Mouse (Mus musculus) testis, adult 2 months (tissue): ENCODE results near the gene Gpatch4. TPM values are rescaled to one million over a fixed set of nuclear protein-coding genes. Genes with fewer than 3 reads are reported as not detected.

Experiments
- H3K27ac ChIP-seq: fragments of 200-500 bp; 2 replicates; pipeline ENCODE4 v1.5.1; 2012; ENCODE audit warnings: low read depth, low read length; ENCODE audit not compliant: control insufficient read depth, insufficient read depth
- H3K27me3 ChIP-seq: fragments of 200-500 bp; 2 replicates; pipeline ENCODE4 v1.6.1; 2012; ENCODE audit warnings: mild to moderate bottlenecking, low read length, moderate library complexity; ENCODE audit not compliant: control insufficient read depth, insufficient read depth
- H3K36me3 ChIP-seq: fragments of 200-500 bp; 2 replicates; pipeline ENCODE4 v1.6.1; 2012; ENCODE audit warnings: mild to moderate bottlenecking, low read length; ENCODE audit not compliant: control insufficient read depth, insufficient read depth
- H3K4me1 ChIP-seq: fragments of 200-500 bp; 2 replicates; pipeline ENCODE4 v1.6.1; 2012; ENCODE audit warnings: low read length; ENCODE audit not compliant: control insufficient read depth, insufficient read depth
- H3K4me3 ChIP-seq: fragments of 200-500 bp; 2 replicates; pipeline ENCODE4 v1.5.1; 2012; ENCODE audit warnings: low read depth, mild to moderate bottlenecking, low read length, moderate library complexity, mixed read lengths; ENCODE audit not compliant: control insufficient read depth
- CTCF ChIP-seq: fragments of 200-500 bp; IDR thresholded peaks from 2 replicates; pipeline ENCODE4 v1.5.1; 2012; ENCODE audit warnings: low read depth, mild to moderate bottlenecking, inconsistent platforms, low read length, moderate library complexity; ENCODE audit not compliant: control insufficient read depth, insufficient read depth, insufficient replicate concordance
- POLR2A ChIP-seq: fragments of 200-500 bp; IDR thresholded peaks from 2 replicates; pipeline ENCODE4 v1.6.1; 2012; ENCODE audit warnings: low read depth, mild to moderate bottlenecking, inconsistent platforms, low read length, moderate library complexity; ENCODE audit not compliant: control insufficient read depth
- polyA plus RNA-seq: library from polyadenylated mRNA; depleted of rRNA; stranded (reverse); fragments of >200 nt; gene quantifications from 2 replicates; pipeline ENCODE4 v1.2.3, GENCODE M21; 2012

The Gpatch4 gene
- polyA plus RNA-seq, 1 experiment: 6.7 TPM

DNA sequence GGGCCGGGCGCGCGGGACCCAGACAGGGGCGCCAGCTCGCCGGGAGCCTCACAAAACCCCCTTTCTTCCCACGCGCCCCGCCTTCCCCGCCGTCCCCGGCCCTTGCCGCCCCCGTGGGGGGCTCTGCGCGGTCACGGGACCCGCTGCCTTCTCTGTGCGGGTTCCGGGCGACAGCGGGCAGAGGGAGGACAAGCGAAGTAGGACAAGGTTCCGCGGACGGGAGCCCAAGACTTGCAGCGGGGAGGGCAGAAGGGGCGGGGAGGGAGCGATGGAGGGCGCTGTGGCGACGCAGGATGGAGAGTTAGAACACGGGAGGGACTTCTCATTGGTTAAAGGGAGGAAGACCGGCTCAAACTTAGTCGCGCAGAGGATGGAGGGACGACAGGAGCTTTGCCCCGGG is 42.7 kb upstream of the Gpatch4 start, which contains the start of gene Bcan:
Gene Bcan (minus strand): TSS at position 50 of the 400 bp plus-strand sequence.
- Histone ChIP-seq H3K4me3 (peak within 1 kb of the TSS; percentile 51), H3K4me1 (peaks cover 24% of the 10 kb centered on the region), H3K36me3 (no peaks in the 10 kb centered on the region), H3K27me3 (peaks cover 4% of the 10 kb centered on the region; the same call in 1 of the 2 replicates), H3K27ac (no peak within 1 kb of the TSS)
- TF ChIP-seq POLR2A: no peak
- TF ChIP-seq CTCF: no peak

DNA sequence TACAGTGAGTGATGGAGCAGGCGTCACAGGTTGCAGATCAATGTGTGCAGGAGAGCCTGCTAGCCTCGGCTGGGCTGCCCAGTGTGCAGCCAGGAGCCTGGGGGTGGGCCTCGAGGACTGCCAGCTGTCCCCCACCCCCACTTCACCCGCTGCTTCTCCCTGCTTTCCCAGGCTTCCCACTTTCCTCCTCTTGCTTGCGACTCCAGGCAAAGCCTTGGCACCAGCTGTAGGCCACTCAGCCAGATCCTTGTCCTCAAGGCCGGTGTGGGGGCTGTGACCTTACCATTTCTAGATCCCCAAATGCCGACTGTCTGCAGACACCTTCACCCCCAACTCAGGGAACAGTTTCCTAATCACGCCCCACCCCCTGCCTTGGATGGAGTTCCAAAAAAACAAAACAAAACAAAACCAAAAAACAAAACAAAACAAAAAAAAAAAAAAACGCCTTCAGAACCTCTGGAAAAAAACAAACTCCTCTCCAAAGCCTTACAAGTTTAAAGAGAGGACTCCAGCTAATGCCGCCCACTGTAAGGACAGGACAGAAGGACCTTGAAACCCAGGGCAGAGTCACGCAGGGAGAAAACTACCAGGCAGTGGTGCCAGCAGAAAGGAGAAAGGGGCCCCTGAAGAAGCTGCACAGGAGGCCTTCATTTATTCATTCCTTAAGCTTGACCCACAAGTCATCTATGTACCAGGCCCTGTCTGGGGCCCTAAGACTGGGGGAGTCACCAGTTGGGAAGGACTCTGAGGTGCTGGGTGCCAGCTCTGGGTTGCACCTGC is 41.9 kb upstream of the Gpatch4 start:
- peaks cover 4% of the 10 kb centered on the region; the same call in 1 of the 2 replicates for H3K27me3 ChIP-seq
- peaks cover 24% of the 10 kb centered on the region for H3K4me1 ChIP-seq
- no peak overlapping the region for H3K27ac ChIP-seq
- no peak overlapping the region for H3K4me3 ChIP-seq
- TF ChIP-seq POLR2A (no peak), CTCF (no peak)
- H3K36me3 ChIP-seq: no peaks in the 10 kb centered on the region

DNA sequence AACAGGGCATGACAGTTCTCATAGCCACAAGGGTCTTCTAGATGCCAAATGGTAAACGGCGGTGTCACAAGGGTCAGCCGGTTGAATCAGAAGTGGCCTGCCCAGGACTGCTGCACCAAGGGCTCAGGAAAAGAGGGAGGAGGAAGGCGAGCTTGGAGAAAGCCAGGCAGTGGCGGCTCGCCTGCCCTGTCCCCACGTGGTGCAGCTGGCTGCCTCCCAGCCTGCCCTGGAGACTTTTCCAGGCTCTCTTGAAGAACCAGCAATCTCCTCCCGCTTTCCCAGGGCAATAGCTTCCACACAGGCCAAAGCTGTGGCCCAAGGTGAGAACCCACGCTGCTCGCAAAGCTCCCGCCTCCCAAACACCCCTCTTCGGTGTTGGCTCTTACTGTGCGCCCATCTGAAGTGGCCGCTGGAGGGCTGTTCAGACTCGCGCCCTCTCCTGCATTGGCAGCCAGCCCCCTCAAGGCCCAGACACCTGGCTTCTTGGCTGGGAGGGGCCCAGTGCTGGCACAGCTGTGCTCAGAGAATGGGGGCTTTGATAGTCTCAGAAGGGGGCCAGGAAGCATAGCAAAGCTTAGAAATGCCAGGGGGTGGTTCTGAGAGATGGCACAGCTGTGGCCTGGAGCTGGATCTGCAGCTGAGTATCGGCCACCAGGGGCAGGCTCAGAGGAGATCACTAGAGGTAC is 40.5 kb upstream of the Gpatch4 start:
- peaks cover 20% of the 10 kb centered on the region for H3K4me1 ChIP-seq
- no peaks in the 10 kb centered on the region for H3K36me3 ChIP-seq
- H3K4me3 ChIP-seq: no peak overlapping the region
- H3K27me3 ChIP-seq: peaks cover 4% of the 10 kb centered on the region; the same call in 1 of the 2 replicates
- TF ChIP-seq CTCF: no peak
- no peak for TF ChIP-seq POLR2A
- H3K27ac ChIP-seq: no peak overlapping the region

DNA sequence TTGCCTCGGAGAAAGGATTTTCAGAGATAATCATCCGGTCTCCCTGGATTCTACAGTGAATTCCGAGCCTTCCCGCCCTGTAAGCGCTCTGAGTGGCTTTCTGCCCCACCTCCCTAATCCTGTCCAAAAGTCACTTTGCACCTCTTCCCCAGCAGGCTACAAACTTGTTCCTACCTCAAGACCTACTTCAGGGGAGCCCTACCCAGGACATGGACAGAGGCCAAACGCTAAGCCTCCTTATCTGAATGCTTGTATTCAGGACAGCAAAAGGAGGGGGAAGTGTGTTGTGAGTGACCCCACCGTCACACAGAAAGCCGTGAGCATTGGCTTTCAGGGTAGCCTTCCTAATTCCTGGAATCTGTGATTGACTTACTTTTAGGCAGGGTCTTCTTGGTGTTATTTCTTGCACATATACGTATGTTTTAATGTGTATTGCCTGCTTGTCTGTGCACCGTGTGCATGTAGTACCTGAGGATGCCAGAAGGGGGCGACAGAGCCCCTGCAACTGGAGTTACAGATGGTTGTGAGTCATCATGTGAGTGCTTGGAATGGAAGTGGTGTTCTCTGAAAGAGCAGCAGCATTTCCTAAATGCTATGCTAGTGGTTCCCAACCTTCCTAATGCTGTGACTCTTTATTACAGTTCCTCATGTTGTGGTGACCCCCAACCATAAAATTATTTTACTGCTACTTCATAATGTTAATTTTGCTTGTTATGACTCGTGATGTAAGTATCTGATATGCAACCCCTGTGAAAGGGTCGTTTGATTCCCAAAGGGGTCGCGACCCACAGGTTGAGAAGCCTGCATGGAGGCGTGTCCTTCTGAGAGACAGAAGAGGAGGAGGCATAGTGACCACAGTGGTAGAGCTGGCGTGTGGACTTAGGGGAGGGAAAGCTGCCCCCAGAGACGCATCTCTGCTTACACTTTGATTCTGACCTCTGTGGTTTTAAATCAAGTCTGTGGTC is 36.8 kb upstream of the Gpatch4 start:
- no peak overlapping the region for H3K4me3 ChIP-seq
- TF ChIP-seq CTCF (peak; percentile 94; the same call in 1 of the 2 replicates), POLR2A (no peak)
- no peak overlapping the region for H3K27ac ChIP-seq
- H3K27me3 ChIP-seq: no peaks in the 10 kb centered on the region
- no peaks in the 10 kb centered on the region for H3K36me3 ChIP-seq
- peaks cover 4% of the 10 kb centered on the region; the same call in 1 of the 2 replicates for H3K4me1 ChIP-seq

DNA sequence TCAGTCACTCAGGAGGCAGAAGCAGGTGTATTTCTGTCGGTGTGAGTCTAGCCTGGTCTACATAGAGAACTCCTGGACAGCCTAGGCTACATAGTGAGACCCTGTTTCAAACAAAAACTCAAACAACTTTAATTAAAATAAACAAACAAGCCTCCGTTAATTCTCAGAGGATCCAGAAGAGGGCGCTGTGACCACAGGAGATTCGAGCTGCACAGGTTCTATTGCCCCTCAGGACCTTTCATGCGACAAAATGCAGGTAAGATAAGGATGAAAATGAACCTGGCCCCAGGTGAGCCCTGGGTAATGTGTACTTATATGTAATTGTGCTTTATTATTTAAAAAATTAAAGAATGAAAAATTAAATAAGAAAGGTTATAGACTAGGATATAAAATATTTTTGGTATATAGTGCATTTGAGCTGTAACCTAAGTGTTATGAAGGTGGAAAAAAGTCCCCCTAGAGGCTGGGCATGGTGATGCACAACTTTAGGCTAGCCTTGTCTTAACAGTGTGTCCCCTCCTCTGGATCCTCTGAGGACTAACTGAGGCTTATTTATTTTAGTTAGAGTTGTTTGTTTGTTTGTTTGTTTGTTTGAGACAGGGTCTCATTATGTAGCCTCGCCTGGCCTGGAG is 32.2 kb upstream of the Gpatch4 start:
- TF ChIP-seq POLR2A (no peak), CTCF (peak; percentile 57; the same call in 1 of the 2 replicates)
- no peak overlapping the region for H3K4me3 ChIP-seq

DNA sequence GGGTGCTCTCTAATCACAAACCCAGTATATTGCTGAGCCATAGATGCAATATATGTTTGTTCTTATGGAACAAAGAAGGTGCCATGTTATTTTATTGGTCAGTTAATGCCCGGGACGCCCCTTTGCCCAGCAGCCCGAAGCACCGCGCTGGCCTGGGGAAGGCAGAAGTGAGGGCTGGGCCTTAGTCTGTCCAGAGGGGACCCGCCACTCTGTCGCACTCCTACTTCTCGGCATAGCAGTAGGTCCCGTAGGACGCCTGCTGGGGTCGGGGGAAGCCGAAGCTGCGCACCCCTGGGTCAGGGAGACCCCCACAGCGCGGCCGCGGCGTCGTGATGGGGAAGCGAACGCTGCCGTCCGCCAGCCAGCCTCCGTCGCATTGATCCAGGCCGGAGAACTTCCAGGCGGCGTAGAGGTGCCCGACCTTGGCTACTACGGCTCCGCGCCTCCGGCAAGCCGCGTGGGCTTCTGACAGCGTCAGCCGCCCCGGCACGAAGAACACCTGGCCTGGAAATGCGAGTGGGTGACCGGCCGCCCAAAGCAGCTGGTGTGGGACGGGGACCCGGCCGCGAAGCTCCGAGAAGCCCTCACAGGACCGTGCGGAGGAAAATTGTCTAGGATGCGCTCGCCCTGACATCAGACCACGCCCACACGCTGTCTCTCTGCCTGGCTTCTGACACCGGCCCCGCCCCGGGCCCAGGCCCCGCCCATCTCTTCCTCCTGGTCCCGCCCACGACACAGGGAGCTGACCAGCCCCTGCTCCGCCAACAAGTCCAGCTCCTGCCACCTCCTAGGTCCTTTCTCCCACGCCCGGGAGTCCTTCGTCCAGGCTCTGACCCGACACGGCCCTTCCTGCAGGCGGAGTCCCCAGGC is 20.4 kb upstream of the Gpatch4 start:
- TF ChIP-seq POLR2A (no peak; the same call in 1 of the 2 replicates), CTCF (no peak)
- Histone ChIP-seq H3K27me3 (no peaks in the 10 kb centered on the region), H3K4me1 (peaks cover 17% of the 10 kb centered on the region), H3K36me3 (no peaks in the 10 kb centered on the region), H3K4me3 (peak overlapping the region; percentile 86), H3K27ac (no peak overlapping the region)

More for the DNA sequence above, 32.2 kb upstream of the Gpatch4 start:
- Histone ChIP-seq H3K27ac (no peak overlapping the region), H3K4me1 (peaks cover 4% of the 10 kb centered on the region; the same call in 1 of the 2 replicates), H3K27me3 (no peaks in the 10 kb centered on the region), H3K36me3 (no peaks in the 10 kb centered on the region)
